Mouse (Mus musculus) spleen, postnatal 10 days (tissue): Measurements from ENCODE around the gene Tcf3.

Source experiments
- DNase-seq, 2 experiments: peaks; one replicate each; pipeline ENCODE4 v3.0.0; 2021 to 2022; ENCODE audit warnings: low spot score in 2 of 2

Gene Tcf3

GRCm38 (mm10) chr10:80407924-80408323 lies 25.5 kb downstream of the Tcf3 start:
- DNase-seq: no peak

DNA sequence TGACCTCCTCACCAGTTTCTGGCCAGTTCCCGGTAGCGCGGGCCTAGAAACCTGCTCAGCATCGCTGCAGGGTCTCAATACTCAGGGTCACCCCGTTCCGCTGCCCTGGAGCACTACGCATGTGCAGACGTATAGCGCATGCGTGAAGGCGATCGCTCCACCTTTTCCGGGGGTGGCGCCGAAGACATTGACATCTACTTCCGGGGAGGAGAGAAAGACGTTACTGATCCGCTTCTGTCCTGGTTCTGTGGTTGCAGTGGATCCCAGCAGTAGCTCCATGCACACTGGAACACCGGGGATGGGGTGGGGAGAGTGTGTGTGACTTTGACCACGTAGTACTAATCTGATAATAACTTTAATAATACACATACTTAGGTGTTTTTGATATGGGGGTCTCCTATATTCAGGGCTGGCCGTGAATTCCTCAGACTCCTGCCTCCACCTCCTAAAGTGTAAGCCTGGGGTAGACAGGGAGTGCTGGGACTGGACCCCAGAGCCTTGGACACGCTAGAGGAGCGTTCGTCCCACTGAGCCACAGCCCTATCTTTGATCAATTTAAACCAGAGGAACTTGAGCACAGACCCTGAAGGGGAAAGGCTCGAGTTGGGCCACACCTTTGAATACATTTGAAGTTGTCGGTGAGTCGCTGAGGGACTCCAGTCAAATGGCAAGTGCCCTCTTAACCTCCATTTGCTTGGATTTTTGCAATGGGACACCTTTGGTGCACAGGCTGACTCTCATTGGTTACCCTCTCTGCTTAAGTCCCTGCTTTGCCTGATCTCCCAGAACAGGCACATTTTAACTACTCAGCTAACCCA lies 26.6 kb downstream of the Tcf3 start, which contains the start of gene Uqcr11:
TSS of gene Uqcr11 (minus strand) at position 147 of the 818 bp plus-strand sequence.
- peak; percentile 78 to 91 for DNase-seq

- peak in 1 of 2 experiments; percentile 61 for DNase-seq
Measured at GRCm38 (mm10) chr10:80405481-80406173, 27.8 kb downstream of the Tcf3 start.

DNA sequence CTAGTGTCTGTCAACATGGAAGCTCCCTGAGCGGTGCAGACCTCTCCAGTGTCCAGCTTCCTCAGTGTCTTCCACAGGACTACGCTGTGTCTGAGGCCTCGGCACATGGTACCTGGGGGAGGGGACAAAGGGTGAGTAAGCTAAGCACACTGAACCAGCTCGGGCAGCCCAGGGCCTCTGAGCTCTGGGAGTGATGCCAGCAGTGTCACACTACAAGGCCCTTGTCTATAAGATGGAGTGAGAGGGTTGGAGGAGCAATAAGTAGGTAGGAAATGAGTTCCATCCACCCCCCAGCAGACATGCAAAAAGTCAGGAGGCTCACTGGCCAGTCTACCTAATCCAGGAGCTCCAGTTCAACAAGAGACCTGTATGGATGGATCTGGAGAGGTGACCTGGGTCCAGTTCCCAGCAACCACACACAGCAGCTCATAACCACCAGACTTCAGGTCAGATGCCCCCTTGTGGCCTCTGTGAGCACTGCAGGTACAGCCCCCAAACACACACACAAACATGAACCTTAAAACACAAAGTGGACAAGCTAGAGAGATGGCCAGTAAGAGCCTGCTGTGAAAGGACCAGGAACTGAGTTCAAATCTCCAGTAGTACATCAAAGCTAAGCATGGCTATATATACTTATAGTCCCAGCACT lies 30.3 kb downstream of the Tcf3 start:
- DNase-seq: peak in 1 of 2 experiments; percentile 63

- DNase-seq: no peak
Measured at GRCm38 (mm10) chr10:80400704-80401161, 32.7 kb downstream of the Tcf3 start.

DNA sequence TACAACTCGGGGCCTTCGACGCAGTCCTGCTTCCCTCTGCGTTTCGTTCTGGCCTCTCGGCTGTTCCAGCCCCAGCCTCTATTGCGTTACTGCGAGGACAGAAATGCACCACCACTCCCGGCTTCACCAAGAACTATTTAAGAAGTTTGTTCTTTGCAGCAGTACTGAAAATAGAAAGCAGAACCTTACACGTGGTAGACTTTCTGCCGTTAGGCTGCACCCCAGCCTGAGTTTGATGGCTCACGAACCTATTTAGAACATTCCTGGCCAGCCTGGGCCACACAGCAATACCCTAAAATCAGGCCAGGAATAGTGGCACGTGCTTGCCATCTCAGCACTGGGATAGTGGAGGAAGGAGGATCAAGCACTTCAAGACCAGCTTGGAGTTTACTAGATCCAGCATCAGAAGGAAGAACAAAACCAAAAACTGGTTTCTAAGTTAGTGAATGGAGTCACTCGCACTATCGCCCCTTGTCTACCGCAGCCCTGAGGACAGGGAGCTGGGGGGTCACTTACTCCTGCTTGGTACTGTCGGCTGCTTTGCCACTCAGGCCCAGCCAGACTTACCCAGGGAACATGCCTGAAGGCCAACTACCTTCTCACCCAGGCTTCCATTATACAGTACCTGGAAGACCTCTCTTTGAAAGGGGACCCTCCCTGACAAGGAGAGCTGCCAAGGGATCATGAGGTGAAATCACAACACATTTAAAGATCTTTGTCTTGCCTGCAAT lies 33.3 kb downstream of the Tcf3 start:
- DNase-seq: no peak

- peak; percentile 96 to 99 for DNase-seq
Measured at GRCm38 (mm10) chr10:80399191-80399972, 34.1 kb downstream of the Tcf3 start, which contains the start of gene Mbd3. Gene Mbd3, minus strand, starts transcription at chr10:80399550.

DNA sequence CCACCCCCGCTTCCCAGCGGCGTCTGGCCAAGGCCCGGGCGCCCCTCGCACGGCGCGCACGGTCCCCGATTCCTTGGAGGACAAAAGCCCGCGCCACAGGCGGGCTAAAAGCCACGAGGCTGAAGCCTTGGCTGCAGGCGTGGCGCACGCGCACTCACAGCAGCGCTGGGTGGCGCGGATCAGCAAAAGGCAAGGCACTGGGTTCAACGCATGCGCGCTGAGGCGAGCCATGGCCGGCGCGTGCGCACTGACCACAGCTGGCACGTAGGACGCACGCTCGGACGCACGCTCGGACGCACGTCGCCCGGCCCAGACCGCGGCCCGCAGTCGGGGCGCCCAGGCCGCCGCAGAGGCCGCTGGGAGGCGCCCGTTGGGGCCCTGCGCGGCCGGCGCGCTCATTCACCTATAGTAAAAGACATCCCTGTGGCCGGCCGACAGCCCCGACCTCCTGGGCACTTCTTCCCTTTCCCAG lies 34.7 kb downstream of the Tcf3 start:
- DNase-seq: peak; percentile 96 to 99

DNA sequence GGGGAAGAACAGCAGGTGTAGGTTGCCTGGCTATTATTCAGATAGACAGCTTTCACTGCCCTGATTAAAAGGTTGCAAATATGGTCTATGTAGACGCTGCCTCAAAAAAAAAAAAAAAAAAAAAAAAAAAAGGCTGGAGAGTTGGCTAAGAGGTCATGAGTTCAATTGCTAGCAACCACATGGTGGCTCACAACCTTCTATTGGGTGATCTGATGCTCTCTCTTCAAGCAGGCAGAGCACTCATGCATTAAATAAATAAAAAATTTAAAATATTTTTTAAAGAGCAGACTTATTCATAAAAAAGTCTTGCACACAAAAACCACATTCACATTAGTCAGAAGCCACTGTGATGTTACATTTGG lies 35.3 kb downstream of the Tcf3 start:
- no peak for DNase-seq

- no peak for DNase-seq
Measured at GRCm38 (mm10) chr10:80397524-80398173, 35.8 kb downstream of the Tcf3 start.

DNA sequence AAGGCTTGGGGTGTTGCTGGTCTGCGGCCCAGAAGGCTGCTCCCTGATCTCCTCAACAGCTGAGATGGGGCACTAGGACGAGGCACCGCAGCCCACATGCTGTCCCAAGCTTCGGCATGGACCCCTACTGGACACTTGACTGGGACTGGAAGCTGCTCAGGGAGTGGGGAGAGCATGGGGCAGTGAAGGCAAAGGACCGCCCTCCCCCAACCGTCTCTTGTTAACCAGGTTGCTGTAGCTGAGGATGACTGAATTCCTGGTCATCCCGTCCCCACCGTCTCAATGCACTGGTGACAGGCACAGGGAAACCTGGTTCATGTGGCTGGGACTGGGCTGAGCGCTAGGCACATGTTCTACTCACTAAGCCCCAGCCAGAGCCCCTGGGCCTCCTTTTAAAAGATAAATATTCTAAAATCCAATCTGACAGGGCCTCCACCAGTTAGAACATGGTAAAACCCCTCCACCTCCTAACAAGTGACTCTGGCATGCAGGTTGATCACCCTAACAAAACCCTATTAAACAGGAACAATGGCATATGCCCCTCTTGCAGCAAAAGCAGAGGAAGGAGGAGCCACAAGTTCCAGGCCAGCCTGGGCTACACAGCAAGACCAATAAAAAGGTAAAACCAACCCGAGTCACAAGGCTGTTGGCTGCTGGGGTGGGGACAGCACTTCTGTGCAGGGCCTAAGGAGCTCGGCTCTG lies 36.5 kb downstream of the Tcf3 start:
- no peak for DNase-seq

GRCm38 (mm10) chr10:80395025-80395627 lies 38.3 kb downstream of the Tcf3 start:
- DNase-seq: peak in 1 of 2 experiments; percentile 17

DNA sequence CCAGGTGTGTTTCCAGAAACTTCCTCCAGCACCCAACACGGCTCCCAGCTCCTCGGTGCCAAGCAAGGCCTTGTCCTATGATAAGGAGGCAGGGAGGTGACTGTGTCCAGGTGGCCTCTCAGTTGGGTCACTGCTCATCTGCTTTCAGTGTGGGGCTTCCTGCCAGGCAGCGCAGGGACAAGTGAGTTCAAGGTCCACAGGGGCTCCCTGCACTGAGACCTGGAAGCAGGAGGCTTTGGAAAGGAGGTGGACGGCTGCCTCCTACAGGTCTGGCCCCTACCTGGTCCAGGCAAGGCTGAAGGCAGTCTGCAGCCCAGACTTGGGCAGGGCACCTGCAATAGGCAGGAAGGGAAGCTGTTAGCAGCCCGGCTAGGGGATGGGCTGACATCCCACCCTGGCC lies 40.8 kb downstream of the Tcf3 start:
- DNase-seq: no peak

GRCm38 (mm10) chr10:80390697-80391096 lies 42.8 kb downstream of the Tcf3 start:
- no peak for DNase-seq

DNA sequence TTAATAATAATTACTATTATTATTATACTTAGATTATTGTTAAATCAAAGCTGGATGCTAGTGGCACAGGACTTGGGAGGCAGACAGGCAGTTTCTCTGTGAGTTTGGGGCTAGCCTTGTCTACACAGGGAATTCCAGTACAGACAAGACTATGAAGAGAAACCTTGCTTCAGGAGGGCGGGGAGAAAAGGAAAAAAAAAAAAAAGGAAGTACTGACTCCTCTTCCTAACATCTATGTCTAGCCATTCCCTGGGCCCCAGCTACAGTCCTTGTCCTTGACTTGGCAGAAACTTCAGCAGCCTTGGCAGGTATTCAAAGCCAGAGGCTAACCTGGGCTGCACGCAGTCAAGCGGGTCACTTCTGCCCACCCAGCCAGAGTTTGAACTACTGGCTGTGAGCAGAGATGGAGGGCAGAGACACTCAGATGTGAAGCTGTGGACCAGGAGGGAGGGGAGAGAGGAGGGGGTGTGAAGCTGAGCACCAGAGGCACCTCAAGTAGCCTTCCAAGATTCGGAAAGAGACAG lies 44.2 kb downstream of the Tcf3 start:
- DNase-seq: no peak

GRCm38 (mm10) chr10:80388731-80389130 lies 44.7 kb downstream of the Tcf3 start:
- DNase-seq: no peak

DNA sequence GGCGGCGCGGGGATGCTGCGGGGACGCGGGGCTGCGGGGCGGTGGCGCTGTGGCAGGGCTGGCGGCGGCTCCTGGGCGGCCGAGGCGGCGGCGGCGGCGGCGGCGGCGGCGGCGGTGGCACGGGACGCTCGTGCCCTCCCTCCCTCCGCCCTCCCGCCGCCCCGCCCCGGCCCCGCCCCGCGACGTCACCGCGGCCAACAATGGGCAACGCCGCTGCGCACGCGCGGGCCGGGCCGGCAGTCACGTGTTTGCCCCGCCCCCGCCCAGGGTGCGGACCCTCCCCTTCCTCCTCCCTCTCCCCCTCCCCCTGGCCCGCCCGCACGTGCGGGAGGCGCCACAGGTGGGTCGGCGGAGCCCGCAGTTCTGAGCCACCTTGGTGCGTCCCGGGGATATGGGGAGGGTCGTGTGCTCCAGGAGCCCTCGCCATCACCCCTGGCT lies 45.9 kb downstream of the Tcf3 start, which contains the start of gene Mex3d:
TSS of gene Mex3d (minus strand) at position 138 of the 438 bp plus-strand sequence.
- peak; percentile 68 to 89 for DNase-seq

GRCm38 (mm10) chr10:80386735-80387471 lies 46.5 kb downstream of the Tcf3 start:
- DNase-seq: peak; percentile 47 to 51
